Mouse (Mus musculus) MEL-GATA-1-ER (cell line): Measurements from ENCODE around the gene Impg2.

Experiments
- DNase-seq: peaks from one replicate; pipeline ENCODE4 v3.0.0-alpha.2; 2012; ENCODE audit warnings: low read depth; ENCODE audit errors: extremely low read depth

Impg2 gene

DNA sequence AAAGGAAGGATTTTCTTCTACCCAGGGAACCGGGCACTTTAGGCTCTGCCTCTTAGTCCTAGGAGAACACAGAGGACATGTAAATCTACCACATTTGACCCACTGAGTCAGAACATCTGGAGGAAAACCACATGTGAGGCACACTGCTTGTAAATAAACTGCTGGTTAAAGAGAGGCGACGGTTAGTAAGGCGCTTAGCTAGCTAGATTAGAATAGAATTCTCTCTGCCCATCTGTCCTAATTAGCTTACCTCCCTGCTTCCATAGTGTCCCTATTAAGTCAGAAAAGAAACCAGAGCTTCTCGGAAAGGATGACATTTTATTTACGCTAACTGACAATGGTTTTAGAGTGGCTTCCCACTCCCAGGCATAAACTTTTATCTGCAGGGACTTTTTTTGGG lies at the start of gene Impg2:
TSS of gene Impg2 (plus strand) at position 263 of the 400 bp plus-strand sequence.
- DNase-seq: no peak

DNA sequence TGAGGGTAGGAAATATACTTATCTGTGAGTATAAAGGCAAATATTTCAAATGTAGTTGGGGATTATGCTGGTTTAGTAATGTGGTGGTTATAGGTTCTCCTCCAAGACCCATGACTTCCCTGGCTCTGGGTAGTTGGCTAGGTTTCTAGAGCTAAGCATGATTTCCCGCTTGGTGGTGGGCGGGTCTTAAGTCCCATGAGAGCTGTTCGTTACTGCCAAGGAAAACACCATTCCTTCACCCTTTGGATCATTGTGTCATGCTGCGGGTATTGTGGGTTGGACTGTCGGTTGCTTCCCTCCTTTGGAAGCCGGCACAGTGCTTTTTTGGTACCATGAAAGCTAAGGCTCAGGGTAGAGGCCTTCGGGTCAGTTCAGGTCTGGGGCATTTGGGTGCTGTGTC lies 40.6 kb upstream of the Impg2 start:
- DNase-seq: no peak

GRCm38 (mm10) chr16:56170247-56170646 lies 33.9 kb upstream of the Impg2 start:
- DNase-seq: no peak

GRCm38 (mm10) chr16:56175867-56176581 lies 28.1 kb upstream of the Impg2 start:
- peak; percentile 2 for DNase-seq

- no peak for DNase-seq
Observed at GRCm38 (mm10) chr16:56186863-56187262, 17.2 kb upstream of the Impg2 start.

DNA sequence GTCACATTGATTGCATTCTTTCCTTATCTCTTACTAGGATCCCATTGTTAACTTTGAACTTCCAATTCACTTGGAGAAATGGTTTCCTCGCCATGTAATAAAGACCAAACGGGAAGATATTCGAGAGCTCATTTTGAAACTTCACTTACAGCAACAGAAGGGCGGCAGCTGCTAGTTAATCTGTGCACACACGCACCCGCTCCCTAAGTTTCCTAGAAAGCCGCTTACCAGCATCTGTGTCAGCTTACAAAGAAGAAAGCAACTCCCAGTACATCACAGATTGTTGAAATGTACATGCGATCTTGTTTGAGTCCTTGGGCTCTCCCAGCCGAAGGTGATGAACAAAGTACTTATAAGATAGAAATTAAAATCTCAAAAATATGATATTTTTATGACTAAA lies 15.9 kb upstream of the Impg2 start:
- DNase-seq: no peak

GRCm38 (mm10) chr16:56212740-56213139 lies 8.6 kb downstream of the Impg2 start:
- DNase-seq: no peak

- DNase-seq: no peak
Observed at GRCm38 (mm10) chr16:56227686-56228085, 23.6 kb downstream of the Impg2 start.

- DNase-seq: no peak
Observed at GRCm38 (mm10) chr16:56229455-56229854, 25.3 kb downstream of the Impg2 start.

- peak; percentile 16 for DNase-seq
Observed at GRCm38 (mm10) chr16:56231300-56231699, 27.2 kb downstream of the Impg2 start.

- DNase-seq: no peak
Observed at GRCm38 (mm10) chr16:56232736-56233135, 28.6 kb downstream of the Impg2 start.

GRCm38 (mm10) chr16:56246031-56246430 lies 41.9 kb downstream of the Impg2 start:
- DNase-seq: no peak

- no peak for DNase-seq
Observed at GRCm38 (mm10) chr16:56273917-56274316, 69.8 kb downstream of the Impg2 start.

DNA sequence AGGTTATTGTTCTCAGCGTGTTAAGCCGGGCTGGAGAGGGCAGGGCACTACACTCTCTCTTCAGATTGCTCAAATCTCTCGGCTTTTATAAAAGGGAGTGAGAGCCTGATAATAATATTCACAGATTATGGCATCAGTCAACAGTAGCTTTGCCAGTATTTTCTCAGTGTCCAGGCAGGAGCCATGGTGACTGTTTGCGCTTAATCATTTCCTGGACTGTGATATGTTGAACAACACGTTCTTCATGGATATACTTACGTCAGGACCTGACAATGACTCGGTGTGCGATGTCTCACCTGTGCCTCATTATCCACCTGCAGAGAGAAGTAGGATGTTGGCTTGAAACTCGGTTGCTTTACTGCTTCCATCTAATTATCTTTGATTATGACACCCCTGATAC lies 74.9 kb downstream of the Impg2 start:
- no peak for DNase-seq

GRCm38 (mm10) chr16:56279752-56280151 lies 75.6 kb downstream of the Impg2 start:
- DNase-seq: no peak

GRCm38 (mm10) chr16:56281336-56281735 lies 77.2 kb downstream of the Impg2 start:
- no peak for DNase-seq

GRCm38 (mm10) chr16:56283330-56283729 lies 79.2 kb downstream of the Impg2 start:
- DNase-seq: no peak

DNA sequence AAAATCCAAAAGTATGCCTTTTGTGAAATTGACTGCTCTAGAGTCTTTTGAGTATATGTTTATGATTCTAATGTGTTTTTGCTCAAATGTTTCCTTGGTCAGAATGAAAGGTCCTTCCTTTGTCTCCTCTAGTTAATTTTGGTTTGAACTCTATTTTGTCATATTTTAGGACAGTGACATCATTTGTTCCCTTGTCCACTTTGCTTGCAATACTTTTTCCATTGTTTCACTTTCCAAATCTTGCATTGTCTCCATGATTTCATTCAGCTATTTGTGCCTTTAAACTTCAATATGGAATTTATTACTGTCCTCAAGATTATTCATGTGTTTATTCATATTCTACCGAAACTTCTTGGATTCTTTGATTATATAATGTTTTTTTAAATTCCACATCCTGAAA lies 79.8 kb downstream of the Impg2 start:
- no peak for DNase-seq

GRCm38 (mm10) chr16:56286076-56286475 lies 82.0 kb downstream of the Impg2 start:
- no peak for DNase-seq

DNA sequence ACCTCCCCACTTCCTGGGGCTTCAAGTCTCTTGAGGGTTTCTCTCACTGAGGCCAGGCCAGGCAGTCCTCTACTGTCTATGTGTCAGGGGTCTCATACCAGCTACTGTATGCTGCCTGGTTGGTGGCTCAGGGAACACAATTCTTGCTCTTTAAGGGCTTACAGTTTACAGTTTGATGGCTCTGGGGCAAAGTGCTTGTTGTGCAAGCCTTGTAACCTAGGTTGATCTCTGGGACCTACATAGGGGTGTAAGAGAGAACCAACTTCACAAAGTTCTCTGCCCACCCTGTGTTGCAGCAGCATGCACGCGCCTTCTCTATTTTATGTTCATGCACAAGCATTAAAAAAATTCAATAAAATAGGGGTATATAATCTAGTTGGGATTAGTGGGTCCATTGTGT lies 82.9 kb downstream of the Impg2 start:
- DNase-seq: no peak

GRCm38 (mm10) chr16:56294887-56295286 lies 90.8 kb downstream of the Impg2 start:
- no peak for DNase-seq

DNA sequence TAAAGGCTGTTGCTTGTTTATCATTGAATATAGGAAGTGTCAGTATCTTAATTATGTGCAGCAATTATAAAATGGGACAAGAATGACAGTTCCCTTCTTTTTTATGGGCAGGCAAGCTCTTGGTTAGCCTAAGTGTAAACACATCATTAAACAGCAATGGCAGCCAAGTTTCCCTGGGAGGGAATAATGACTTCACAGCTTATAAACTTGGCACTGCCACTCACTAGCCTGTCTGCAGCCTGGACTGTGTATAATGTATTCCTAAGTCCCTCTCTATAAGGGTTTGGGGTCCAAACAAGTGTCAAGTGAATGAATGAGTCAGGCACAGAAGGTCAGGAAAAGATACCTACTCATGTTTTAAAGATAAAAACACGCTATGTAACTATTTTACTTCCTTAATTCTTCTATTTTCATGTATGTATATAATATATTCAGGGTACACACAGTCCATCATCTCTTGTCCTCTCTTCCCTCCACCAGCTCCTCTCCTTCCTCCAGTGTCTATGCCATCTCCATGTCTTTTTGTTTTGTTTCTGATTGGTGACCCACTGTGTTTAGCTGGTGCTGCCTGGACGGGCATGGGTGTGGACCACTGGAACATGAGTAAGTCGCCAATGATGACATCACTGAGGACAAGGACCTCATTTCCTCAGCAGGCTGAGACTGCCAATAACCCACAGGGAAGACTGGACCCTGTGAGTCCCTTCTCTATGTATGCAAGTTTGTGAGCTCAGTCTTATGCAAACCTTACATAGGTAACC lies 92.0 kb downstream of the Impg2 start:
- no peak for DNase-seq

DNA sequence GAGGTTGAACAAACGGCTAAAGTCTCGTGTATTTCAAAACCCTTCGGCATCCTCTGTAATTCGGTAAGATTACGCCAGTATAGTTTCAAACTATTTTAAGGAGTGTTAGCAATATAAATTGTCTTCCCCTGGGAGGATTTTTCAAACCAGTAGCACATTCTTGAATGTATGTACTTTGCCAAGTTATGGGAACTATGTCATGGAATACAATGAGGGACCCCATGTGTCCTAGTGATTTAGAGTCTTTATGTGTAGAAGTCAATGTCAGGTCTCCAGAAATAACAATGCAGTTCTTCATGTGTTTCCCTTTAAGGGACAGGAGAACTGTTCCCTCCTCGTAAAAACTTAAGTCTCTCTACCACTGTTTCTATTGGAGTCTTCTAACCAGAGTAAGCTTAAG lies 94.1 kb downstream of the Impg2 start:
- no peak for DNase-seq
